Mouse (Mus musculus): Measurements from ENCODE around the gene Pex14. TPM values are rescaled to one million over a fixed set of nuclear protein-coding genes. Genes with fewer than 3 reads are reported as not detected.

Pex14 gene
- total RNA-seq, 2 experiments from 2014 or later, result 36.5 to 41.7 TPM

DNA sequence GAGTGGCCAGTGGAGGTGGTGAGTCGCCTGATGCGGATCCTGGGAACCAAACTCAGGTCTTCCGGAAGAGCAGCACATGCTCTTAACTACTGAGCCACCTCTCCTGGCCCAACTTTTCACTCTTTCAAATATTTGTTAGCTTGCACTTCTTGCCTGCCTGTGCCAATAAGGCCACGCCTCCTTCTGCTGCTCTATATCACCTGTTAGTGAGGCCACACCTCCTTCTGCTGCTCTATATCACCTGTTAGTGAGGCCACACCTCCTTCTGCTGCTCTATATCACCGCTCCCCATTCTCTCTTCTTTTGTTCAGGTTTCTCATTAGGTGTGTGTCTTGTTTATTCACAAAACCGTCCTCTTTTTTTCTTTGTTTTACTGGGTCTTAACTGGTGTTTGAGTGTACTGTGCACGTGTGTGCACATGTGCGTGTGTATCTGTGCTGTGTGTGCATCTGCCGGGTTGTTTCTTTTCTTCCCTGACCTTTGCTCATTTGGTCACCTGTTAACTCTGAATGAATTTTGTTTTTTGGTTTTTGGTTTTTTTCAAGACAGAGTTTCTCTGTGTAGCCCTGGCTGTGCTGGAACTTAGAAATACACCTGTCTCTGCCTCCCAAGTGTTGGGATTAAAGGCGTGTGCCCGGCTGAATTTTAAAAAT is 97.1 kb downstream of the Pex14 start:
- no peak for DNase-seq (ENCODE audit: low spot score in 2 of 2)
- intact Hi-C loops (cut with DNase I), result no loop called here

GRCm38 (mm10) chr4:149001515-149001914 is 98.2 kb downstream of the Pex14 start:
- intact Hi-C loops (cut with DNase I), result no loop called here
- no peak for DNase-seq (ENCODE audit: low spot score in 2 of 2)

DNA sequence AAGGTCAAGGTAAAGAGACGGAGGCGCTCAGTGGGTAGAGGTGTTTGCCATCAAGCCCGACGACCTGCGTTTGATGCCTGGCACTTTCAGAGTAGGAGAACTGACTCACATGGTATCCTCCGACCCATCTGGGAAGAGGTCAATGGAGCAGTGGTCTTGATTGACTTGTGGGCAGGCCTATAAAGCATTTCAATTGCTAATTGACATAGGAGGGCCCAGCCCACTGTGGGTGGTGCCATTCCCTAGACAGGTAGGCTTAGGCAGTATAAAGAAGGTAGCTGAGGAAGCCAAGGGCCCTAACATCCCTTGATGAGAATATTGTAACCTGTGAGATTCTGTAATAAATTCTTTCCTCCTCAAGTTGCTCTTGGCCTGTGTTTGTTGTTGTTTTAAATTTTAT is 98.9 kb downstream of the Pex14 start:
- intact Hi-C loops (cut with DNase I), result no loop called here
- no peak for DNase-seq (ENCODE audit: low spot score in 2 of 2)

GRCm38 (mm10) chr4:148993948-148994347 is 105.7 kb downstream of the Pex14 start:
- intact Hi-C loops (cut with DNase I), result no loop called here
- DNase-seq (ENCODE audit: low spot score in 2 of 2), result no peak

DNA sequence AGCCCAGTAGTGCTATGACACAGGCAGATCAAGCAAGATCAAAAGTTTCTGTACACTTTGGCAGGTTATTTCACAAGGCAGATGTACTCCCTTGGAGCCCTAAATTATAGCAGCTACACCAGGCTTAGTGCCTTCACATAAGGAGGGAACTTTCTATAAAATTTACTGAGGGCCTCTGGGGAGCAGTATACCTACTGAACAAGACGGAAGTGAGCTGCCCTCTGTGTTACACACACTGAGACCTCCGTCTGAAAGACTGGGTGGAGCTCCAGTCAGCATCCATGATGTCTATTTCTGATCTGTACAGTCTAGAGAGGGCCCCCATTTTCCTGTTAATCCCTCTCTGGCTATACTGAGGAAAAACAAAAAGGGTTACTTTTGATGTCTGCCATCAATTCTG is 109.6 kb downstream of the Pex14 start:
- intact Hi-C loops (cut with DNase I), result no loop called here
- no peak for DNase-seq (ENCODE audit: low spot score in 2 of 2)

DNA sequence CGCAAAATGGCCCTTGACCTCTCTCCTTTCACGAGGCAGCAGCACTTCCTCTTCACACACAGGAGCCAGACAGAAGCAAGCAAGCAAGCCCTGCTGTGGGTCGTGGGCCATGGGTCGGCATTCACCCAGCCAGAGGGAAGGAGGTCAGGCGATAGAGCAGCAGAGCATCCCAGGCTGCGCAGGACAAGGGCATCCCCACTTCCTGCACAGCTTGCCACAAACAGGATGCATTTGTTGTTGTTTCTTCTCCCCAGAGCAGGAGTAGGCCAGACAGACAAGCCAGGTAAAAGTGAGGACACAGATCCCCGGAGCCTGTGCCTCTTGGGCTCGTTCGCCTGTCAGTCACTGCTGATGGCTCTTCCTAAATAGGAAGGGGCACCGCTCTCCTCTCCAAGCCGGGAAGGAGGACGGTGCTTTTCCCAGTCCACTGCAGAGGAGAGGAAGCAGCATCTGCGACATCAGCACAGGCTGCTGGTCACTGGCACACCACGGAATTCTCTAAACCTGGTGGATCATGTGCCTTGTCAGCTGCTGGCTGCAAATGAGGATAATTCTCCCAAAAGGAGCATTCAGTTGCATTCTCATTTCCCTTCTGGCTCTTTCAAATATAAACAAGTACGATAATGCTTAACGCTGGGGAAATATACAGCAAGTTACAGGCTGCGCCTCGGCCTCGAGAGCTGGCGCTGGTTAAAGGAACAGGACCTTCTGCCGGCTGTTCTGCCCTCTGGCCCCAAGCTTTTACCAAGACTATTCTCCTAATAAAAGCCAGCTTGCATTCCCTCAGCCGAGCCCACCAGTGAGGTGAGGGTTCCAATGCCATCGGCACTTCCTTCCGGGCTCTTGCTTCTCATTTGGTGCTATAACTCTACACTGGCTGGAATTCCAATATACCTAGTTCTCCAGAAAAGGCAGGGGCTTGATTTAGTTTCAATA is 113.9 kb downstream of the Pex14 start:
- DNase-seq (ENCODE audit: low spot score in 2 of 2), result peak in 1 of 2 experiments; percentile 29
- intact Hi-C loops (cut with DNase I), result no loop called here

DNA sequence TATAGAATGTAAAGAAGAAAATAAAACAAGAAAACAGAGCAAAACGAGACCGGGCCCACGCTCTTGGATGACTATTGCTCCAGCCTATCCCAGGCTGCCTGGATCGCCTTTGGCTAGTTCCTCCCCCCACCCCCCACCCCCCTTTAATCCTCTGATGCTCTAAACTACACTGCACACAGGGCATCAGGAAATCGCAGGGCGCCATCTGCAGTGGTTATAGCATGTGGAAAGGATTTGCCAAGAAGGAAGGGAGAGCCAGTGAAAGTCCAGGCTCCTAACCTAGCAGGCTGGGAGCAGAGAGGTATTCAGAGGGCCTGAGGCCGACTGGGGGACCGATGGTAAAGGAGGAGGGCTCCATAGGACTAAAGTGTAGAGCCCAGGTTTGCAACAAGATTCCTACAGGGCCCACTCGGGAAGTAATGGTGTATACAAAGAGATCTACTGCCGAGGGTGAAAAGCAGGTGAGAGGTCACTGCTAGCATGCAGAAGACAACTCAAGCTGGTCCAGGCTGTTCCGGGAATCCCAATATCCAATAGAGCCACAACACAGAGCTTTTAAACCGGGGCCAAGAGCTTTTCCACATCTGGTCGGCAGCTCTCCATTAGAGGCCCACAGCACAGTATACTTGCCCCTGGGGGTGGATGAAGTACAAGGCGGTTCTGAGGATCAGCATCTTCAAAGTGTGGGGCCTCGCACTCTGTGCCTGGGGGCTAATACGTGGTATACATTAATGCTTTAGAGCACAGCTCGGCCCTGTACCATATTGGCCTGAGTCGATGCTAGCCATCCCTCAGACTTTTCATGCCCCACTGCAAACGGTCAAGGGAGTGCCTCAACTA is 114.8 kb downstream of the Pex14 start:
- intact Hi-C loops (cut with DNase I), result no loop called here
- no peak for DNase-seq (ENCODE audit: low spot score in 2 of 2)

GRCm38 (mm10) chr4:148982274-148982673 is 117.4 kb downstream of the Pex14 start:
- intact Hi-C loops (cut with DNase I), result no loop called here
- no peak for DNase-seq (ENCODE audit: low spot score in 2 of 2)

DNA sequence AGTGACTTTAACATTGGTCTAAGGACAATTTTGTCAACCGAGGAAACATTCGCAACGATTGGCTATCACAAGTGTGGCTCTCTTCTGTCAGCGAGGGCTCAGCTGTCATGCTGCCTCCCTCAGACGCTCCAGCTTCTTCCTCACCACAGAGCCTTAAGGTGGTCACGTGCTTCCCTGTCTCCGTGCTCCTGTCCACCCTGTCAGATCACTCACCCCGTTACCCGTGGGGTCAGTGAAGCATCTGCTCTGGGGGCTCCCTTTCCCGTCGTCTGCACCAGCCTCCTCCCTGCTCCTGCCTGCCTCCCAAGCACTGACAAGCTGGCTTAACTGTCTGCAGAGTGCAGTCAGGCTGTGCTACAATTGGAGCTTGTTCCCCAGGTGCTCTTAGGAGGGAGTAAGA is 119.8 kb downstream of the Pex14 start:
- intact Hi-C loops (cut with DNase I), result no loop called here
- DNase-seq (ENCODE audit: low spot score in 2 of 2), result no peak

GRCm38 (mm10) chr4:148978926-148979325 is 120.8 kb downstream of the Pex14 start:
- DNase-seq (ENCODE audit: low spot score in 2 of 2), result no peak
- intact Hi-C loops (cut with DNase I), result no loop called here

DNA sequence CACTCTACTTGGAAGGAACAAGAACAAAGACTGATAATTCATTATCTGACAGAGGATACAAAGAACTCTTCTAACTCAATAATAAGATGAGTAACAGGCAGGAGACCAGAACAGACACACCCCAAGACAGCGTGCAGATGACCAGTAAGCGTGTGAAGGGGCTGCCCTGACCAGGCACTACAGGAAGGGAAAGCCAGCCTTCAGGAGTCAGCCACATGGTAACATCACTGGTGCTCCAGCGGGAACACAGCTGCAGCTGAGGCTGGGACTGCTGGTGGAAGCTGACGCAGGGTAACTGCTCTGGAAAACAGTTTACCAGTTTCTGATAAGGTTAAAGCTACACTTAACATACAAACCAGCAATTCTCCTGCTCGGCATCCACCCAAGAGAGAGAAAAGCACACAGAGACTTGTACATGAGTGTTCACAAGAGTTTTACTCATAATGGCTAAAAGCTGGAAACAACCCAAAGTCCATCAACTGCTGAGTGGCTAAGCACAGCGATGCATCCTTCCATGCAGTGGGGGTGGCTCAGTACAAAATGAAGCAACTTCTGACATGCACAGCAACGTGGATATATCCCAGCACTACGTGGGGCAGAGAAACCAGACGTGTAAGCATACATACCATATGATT is 121.3 kb downstream of the Pex14 start:
- DNase-seq (ENCODE audit: low spot score in 2 of 2), result no peak
- intact Hi-C loops (cut with DNase I), result no loop called here

DNA sequence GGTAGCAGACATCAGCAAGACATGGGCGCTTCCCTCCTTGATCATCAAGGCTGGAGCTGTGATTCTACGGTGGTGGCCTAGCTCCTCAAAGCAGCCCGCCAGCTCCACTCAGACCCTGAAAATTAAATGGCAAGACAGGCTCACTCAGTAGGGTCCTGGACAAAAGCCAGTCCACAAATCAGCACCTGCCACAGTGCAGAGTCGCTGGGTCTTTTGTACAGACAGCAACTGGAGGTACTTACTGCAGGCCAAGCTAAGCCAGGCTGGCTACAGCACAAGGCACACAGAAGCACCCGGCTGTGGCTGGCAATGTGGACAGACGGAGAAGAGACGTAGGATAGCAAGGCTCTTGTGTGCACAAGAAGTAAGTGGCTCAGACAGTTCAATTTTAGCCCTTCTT is 124.8 kb downstream of the Pex14 start:
- DNase-seq (ENCODE audit: low spot score in 2 of 2), result no peak
- intact Hi-C loops (cut with DNase I), result no loop called here

- no peak for DNase-seq (ENCODE audit: low spot score in 2 of 2)
- intact Hi-C loops (cut with DNase I), result no loop called here
These were observed 126.3 kb downstream of the Pex14 start for GRCm38 (mm10) chr4:148973387-148973786.

GRCm38 (mm10) chr4:148972707-148973106 is 127.0 kb downstream of the Pex14 start:
- intact Hi-C loops (cut with DNase I), result no loop called here
- no peak for DNase-seq (ENCODE audit: low spot score in 2 of 2)

DNA sequence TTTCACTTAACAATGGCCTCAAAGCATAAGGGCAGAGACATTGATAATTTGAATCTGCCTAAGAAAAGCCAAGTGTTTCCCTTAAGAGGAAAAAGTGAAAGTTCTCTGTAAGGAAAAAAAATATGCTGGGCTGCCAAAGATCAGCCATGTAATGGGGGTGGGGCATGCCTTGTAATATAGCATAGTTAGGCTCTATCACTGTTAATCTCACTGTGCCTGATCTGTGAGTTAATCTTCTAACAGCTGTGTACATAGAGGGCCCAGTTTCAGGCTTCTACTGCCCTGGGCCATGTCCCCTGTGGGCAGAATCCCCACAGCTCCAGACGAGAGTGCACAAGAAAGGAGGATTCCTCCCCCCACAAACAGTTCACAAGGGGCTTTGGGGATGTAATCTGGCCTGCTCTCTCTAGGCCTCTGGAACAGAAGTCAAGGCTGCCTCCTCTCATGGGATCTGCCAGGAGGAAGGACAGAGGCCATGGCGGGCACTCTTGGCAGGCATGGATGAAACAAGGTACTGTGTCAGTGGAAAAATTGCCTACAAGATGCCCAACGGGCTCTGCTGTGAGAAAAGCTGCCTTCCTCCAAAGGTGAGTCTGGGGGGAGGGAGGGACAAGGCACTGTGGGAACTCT is 127.9 kb downstream of the Pex14 start:
- intact Hi-C loops (cut with DNase I), result no loop called here
- no peak for DNase-seq (ENCODE audit: low spot score in 2 of 2)

GRCm38 (mm10) chr4:148970742-148971141 is 128.9 kb downstream of the Pex14 start:
- intact Hi-C loops (cut with DNase I), result no loop called here
- DNase-seq (ENCODE audit: low spot score in 2 of 2), result no peak

DNA sequence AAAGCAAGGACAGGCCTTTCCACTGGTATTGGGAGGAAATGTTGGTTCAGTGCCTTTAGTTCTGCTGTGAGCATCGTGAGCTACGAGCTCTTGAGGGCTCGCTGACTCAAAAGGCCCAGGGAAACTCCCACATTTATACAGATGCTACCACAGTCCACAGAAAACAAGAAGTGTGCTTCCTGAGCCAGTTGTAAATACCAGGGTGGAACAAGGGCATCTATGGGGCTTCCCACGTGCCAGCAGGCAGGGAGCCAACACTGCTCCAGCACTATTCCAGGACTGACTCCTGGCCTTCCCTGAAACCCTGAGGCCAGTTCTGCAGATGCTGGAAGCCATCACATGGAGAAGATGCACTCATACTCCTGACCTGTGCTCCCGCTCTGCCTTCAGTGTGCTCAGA is 130.1 kb downstream of the Pex14 start:
- no peak for DNase-seq (ENCODE audit: low spot score in 2 of 2)
- intact Hi-C loops (cut with DNase I), result no loop called here

DNA sequence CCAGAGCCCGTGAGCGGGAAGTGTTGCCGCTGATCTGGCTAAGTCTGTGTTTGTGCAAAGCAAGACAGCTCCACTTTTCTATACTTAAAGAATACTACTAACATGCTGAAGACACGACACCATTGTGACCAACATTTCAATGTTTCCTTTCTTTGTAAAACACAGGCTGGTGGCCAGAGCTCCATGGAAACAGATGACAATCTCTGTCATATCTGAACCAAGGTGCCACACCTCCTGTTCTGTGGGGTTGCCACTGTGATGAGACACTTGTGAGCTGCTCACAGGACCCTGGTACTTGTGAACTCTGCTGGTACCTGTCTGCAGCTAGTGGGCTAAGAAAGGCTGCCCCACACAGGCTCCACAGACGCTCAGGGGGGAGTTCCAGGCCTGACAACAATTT is 130.8 kb downstream of the Pex14 start:
- DNase-seq (ENCODE audit: low spot score in 2 of 2), result no peak
- intact Hi-C loops (cut with DNase I), result no loop called here

- intact Hi-C loops (cut with DNase I), result no loop called here
- DNase-seq (ENCODE audit: low spot score in 2 of 2), result peak in 1 of 2 experiments; percentile 55
These were observed 133.5 kb downstream of the Pex14 start for GRCm38 (mm10) chr4:148966132-148966531.

Data from left cerebral cortex, postnatal 14 days (tissue).